Mouse (Mus musculus): ENCODE data around the gene Mrps30. TPM values are rescaled to one million over a fixed set of nuclear protein-coding genes. Genes with fewer than 3 reads are reported as not detected.

Mrps30 gene
- polyA plus RNA-seq, 1 experiment: 18.6 TPM

- no peak for DNase-seq (ENCODE audit: low read depth)
- TF ChIP-seq CTCF (IDR thresholded peaks at IDR 0.05; ENCODE audit: borderline replicate concordance, extremely low read depth, insufficient read depth, insufficient read length): no peak
- no peak for TF ChIP-seq POLR2A (IDR thresholded peaks at IDR 0.05; ENCODE audit: borderline replicate concordance, extremely low read depth, insufficient read depth, insufficient read length, poor library complexity, severe bottlenecking)
Measured at GRCm38 (mm10) chr13:118372871-118373270, 14.2 kb downstream of the Mrps30 start.

- TF ChIP-seq POLR2A (IDR thresholded peaks at IDR 0.05; ENCODE audit: borderline replicate concordance, extremely low read depth, insufficient read depth, insufficient read length, poor library complexity, severe bottlenecking) (no peak), CTCF (IDR thresholded peaks at IDR 0.05; ENCODE audit: borderline replicate concordance, extremely low read depth, insufficient read depth, insufficient read length) (no peak)
- no peak for DNase-seq (ENCODE audit: low read depth)
Measured at GRCm38 (mm10) chr13:118365774-118366173, 21.3 kb downstream of the Mrps30 start.

- no peak for DNase-seq (ENCODE audit: low read depth)
- TF ChIP-seq POLR2A (IDR thresholded peaks at IDR 0.05; ENCODE audit: borderline replicate concordance, extremely low read depth, insufficient read depth, insufficient read length, poor library complexity, severe bottlenecking): no peak
- TF ChIP-seq CTCF (IDR thresholded peaks at IDR 0.05; ENCODE audit: borderline replicate concordance, extremely low read depth, insufficient read depth, insufficient read length): no peak
Measured at GRCm38 (mm10) chr13:118363342-118363741, 23.7 kb downstream of the Mrps30 start.

- no peak for DNase-seq (ENCODE audit: low read depth)
- no peak for TF ChIP-seq POLR2A (IDR thresholded peaks at IDR 0.05; ENCODE audit: borderline replicate concordance, extremely low read depth, insufficient read depth, insufficient read length, poor library complexity, severe bottlenecking)
- TF ChIP-seq CTCF (IDR thresholded peaks at IDR 0.05; ENCODE audit: borderline replicate concordance, extremely low read depth, insufficient read depth, insufficient read length): no peak
Measured at GRCm38 (mm10) chr13:118350870-118351269, 36.2 kb downstream of the Mrps30 start.

- TF ChIP-seq POLR2A (IDR thresholded peaks at IDR 0.05; ENCODE audit: borderline replicate concordance, extremely low read depth, insufficient read depth, insufficient read length, poor library complexity, severe bottlenecking): no peak
- TF ChIP-seq CTCF (IDR thresholded peaks at IDR 0.05; ENCODE audit: borderline replicate concordance, extremely low read depth, insufficient read depth, insufficient read length): peak; percentile 78; the same call in 1 of the 2 replicates
Measured at GRCm38 (mm10) chr13:118350257-118350656, 36.8 kb downstream of the Mrps30 start.

More at GRCm38 (mm10) chr13:118350257-118350656, 36.8 kb downstream of the Mrps30 start:
- peak; percentile 82 for DNase-seq (ENCODE audit: low read depth)

Other genes with a start within 250 kb of the Mrps30 start
- gene B430218F22Rik, start 622 bp downstream of the Mrps30 start, polyA plus RNA-seq (2012; rRNA removed): 0.45 and 0.52 TPM in 2 replicates